Mouse (Mus musculus) ES-Bruce4 (cell line): ENCODE measurements around the gene Gm3336. TPM values are rescaled to one million over a fixed set of nuclear protein-coding genes. Genes with fewer than 3 reads are reported as not detected.

Experiments
- H3K27ac ChIP-seq: 2 replicates; pipeline ENCODE4 v1.5.1; 2012; ENCODE audit warnings: low read length, inconsistent platforms; ENCODE audit not compliant: insufficient read depth
- H3K27me3 ChIP-seq: 2 replicates; pipeline ENCODE4 v1.6.1; 2012; ENCODE audit warnings: mild to moderate bottlenecking, low read length, inconsistent platforms; ENCODE audit not compliant: control insufficient read depth, poor library complexity, insufficient read depth, severe bottlenecking
- H3K36me3 ChIP-seq: 2 replicates; pipeline ENCODE4 v1.6.1; 2012; ENCODE audit warnings: inconsistent platforms, mild to moderate bottlenecking, low read length, moderate library complexity; ENCODE audit not compliant: control insufficient read depth, poor library complexity, insufficient read depth, severe bottlenecking
- H3K4me1 ChIP-seq: one replicate; pipeline ENCODE4 v1.8.1; 2011; ENCODE audit warnings: low read length; ENCODE audit not compliant: control insufficient read depth, insufficient read depth
- H3K4me3 ChIP-seq: 2 replicates; pipeline ENCODE4 v1.5.1; 2011; ENCODE audit warnings: low read depth, mild to moderate bottlenecking, low read length
- H3K9ac ChIP-seq: 2 replicates; pipeline ENCODE4 v1.6.1; 2012; ENCODE audit warnings: low read depth, mild to moderate bottlenecking, inconsistent platforms; ENCODE audit not compliant: poor library complexity, severe bottlenecking
- H3K9me3 ChIP-seq: replicated peaks from 2 replicates; pipeline ENCODE4 v1.6.1; 2012; ENCODE audit warnings: mild to moderate bottlenecking, low read length, inconsistent platforms; ENCODE audit not compliant: control insufficient read depth, poor library complexity, insufficient read depth, severe bottlenecking
- CTCF ChIP-seq: IDR thresholded peaks from one replicate; pipeline ENCODE4 v1.8.1; 2011; ENCODE audit warnings: low read depth, low read length
- EP300 ChIP-seq: IDR thresholded peaks from 2 replicates; pipeline ENCODE4 v1.6.1; 2011; ENCODE audit warnings: low read depth, low read length; ENCODE audit not compliant: insufficient read depth
- POLR2A ChIP-seq: IDR thresholded peaks from one replicate; pipeline ENCODE4 v1.8.1; 2011; ENCODE audit warnings: low read length; ENCODE audit not compliant: insufficient read depth
- polyA plus RNA-seq: library from polyadenylated mRNA; stranded (reverse); fragments of >200 nt; gene quantifications from 2 replicates; pipeline ENCODE4 v1.2.4, GENCODE M21; 2011; ENCODE audit warnings: low read depth; ENCODE audit not compliant: missing spikeins, insufficient read depth, insufficient read length

Gm3336 gene
- polyA plus RNA-seq, 1 experiment, result 2.5 TPM

DNA sequence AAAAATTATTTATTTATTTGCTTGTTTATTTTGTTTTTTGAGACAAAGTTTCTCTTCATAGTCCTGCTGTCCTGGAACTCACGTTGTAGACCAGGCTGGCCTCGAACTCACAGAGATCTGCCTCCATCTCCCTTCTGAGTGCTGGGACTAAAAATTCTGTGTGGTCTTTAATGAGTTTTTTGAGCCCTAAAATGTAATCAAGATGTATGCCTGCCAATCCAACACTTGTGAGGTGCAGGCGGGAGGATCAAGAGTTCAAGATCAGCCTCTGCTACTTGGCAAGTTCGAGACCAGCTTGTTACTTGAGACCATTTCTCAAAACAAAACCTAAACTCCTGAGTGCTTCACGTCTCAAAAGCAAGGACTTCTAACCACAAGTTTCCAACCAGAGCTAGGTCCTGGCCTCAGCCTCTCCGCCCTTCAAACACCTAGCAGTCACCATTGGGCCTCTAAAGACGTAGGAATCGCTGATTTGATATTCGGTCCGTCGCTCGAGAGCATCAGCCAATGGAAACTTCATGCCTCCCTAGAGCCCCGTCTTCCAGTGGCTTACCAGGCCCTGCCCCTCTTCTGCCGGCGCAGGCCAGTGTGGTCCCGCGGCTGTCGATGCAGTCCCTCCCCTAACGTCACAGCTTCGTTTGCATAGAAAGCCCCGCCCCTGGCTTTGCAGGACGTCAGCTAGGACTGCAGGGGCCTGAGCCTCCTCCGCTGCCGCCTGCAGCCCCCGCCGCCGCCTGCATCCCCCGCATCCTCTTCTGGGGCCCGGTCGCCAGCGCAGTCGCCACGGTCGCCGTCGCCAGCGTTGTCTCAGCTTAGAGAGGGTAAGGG, 35.9 kb downstream of the Gm3336 start, which contains the start of gene Rab3a:
Gene Rab3a (plus strand): TSS at position 637 of the 828 bp plus-strand sequence.
- Histone ChIP-seq H3K27ac (peak within 1 kb of the TSS; percentile 21; the same call in 1 of the 2 replicates), H3K9me3 (no peaks in the 10 kb centered on the region), H3K4me1 (peaks cover 3% of the 10 kb centered on the region), H3K36me3 (peaks cover 4% of the 10 kb centered on the region; the same call in 1 of the 2 replicates), H3K27me3 (no peaks in the 10 kb centered on the region), H3K4me3 (peak within 1 kb of the TSS; percentile 68), H3K9ac (peak within 1 kb of the TSS; percentile 50)
- TF ChIP-seq CTCF (no peak), POLR2A (peak; percentile 46), EP300 (peak; percentile 36; the same call in 1 of the 2 replicates)

DNA sequence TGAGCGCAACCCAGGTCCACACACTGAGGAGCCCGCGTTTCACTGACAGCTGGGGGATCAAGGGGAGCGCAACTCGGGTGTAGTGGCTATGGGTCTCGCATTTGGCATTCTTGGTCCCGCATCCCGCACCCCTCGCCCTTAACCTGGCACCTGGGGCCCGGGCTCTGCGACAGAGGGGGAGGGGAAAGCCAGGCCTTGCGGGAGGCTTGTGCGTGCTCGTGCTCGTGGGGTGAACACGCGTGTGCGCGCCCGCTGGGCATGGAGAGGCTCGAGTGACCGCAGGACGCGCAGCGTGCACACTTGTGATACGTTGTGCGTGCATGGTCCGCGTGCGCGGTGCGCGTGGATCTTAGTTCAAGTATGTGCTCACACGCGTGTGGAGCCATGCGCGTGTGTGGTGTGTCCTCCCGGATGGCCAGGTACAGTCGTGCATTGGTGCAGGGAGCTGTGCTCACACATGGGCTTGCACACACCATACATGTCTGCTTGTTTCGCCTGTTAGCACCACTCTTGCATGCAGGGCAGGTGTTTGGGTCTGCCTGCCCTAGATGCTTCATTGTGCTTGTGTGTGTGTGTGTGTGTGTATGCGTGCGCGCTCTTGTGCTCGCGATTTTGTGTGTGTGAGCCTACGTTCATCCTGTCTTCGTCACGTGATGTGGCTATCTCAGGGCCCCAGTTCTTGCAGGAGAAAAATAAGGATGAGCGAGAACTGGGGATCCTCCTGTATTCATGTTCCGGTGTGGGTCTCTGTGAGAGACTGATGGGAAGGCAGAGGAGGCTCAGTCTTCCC, 36.7 kb downstream of the Gm3336 start:
- H3K9ac ChIP-seq, result peak overlapping the region; percentile 15
- peaks cover 5% of the 10 kb centered on the region for H3K4me1 ChIP-seq
- H3K27me3 ChIP-seq, result no peaks in the 10 kb centered on the region
- no peak for TF ChIP-seq POLR2A
- TF ChIP-seq EP300, result no peak
- no peak for TF ChIP-seq CTCF
- H3K36me3 ChIP-seq, result peaks cover 4% of the 10 kb centered on the region; the same call in 1 of the 2 replicates
- no peak overlapping the region for H3K27ac ChIP-seq
- no peaks in the 10 kb centered on the region for H3K9me3 ChIP-seq
- peak overlapping the region; percentile 68 for H3K4me3 ChIP-seq

DNA sequence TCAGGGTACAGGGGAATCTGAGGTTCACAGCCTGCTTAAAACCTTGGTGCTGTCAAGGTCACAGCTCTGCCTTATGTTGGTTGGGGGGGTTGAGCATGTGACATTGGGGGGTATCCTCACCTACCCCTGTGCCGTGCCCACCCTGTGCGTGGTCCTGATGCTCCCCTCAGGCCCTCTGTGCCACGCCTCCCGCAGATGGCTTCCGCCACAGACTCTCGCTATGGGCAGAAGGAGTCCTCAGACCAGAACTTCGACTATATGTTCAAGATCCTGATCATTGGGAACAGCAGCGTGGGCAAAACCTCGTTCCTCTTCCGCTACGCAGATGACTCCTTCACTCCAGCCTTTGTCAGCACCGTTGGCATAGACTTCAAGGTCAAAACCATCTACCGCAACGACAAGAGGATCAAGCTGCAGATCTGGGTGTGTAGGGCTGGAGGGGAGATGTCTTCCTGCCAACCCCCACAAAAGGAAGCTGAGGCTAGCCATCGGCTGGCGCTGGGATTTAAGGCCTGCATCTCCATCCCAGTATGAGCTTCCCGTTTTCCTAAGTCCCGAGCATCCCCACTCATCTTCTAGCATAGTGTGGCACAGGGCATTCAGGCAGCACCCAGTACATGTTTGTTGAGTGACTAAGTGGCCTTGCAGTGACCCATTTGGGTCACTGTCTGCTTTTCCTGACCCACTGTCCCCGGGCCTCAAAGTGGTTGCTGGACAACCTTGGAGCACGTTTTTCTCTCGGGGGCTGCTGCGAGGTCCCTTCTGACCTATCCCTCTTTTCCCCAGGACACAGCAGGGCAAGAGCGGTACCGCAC, 37.5 kb downstream of the Gm3336 start:
- Histone ChIP-seq H3K27ac (no peak overlapping the region), H3K4me3 (no peak overlapping the region), H3K4me1 (peaks cover 5% of the 10 kb centered on the region), H3K36me3 (peaks cover 4% of the 10 kb centered on the region; the same call in 1 of the 2 replicates), H3K9ac (no peak overlapping the region), H3K9me3 (no peaks in the 10 kb centered on the region), H3K27me3 (no peaks in the 10 kb centered on the region)
- no peak for TF ChIP-seq CTCF
- TF ChIP-seq POLR2A, result no peak
- no peak for TF ChIP-seq EP300

DNA sequence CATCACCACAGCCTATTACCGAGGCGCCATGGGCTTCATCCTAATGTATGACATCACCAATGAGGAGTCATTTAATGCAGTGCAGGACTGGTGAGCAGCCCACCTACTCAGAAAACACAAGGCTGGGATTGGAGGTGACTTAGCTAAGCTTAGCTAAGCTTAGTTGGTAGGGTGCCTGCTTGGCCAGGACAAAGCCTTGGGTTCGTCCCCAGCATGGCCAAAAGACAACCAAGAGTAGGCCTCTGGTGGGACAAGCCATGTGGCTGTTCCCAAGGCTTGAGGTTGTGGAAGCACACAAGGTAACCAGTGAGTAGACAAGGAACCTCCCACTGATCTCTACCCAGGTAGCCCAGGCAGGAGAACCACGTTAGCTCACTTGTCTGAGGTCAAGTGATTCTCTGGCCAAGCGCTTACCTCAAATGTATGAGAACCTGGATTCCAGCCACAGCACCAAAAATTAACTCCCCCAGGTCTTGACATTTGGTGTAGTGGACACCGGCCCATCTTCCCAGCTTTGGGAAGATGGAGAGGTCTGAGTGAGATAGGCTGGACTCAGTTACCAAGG, 38.2 kb downstream of the Gm3336 start:
- Histone ChIP-seq H3K36me3 (peaks cover 4% of the 10 kb centered on the region; the same call in 1 of the 2 replicates), H3K27me3 (no peaks in the 10 kb centered on the region), H3K9me3 (no peaks in the 10 kb centered on the region), H3K4me1 (peaks cover 5% of the 10 kb centered on the region), H3K4me3 (no peak overlapping the region), H3K9ac (no peak overlapping the region), H3K27ac (no peak overlapping the region)
- TF ChIP-seq CTCF, result no peak
- TF ChIP-seq POLR2A, result no peak
- no peak for TF ChIP-seq EP300

DNA sequence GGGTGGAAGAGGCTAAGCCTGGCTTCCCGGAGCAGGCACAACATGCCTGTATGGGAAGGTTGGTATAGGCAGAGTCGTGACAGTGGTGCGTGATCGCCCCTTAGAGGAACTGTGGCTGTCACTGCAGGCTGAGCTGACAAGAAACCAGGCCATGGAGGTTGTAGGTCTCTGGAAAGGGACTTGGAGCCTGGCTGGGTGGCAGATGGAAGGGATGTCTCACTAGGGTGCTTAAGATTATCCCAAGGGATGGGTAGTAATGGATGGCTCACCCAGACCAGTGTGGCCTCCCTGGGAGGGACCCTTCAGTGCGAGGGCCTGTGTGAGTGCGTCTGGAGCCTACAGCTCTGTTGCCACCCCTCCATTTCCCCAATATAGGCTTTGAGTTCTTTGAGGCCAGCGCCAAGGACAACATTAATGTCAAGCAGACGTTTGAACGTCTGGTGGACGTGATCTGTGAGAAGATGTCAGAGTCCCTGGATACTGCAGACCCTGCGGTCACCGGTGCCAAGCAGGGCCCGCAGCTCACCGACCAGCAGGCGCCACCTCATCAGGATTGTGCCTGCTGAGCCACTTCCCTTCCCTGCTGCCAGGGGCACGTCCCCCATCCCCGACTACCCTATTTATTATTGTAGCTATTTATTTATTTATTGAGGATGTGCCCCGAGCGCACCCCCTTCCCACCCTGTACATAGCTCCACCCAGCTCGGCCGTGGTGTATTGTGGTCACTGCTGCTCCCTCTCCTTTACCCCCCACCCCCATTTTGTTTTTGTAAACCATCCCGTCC, 39.4 kb downstream of the Gm3336 start:
- H3K9me3 ChIP-seq, result no peaks in the 10 kb centered on the region
- H3K4me3 ChIP-seq, result no peak overlapping the region
- no peak overlapping the region for H3K9ac ChIP-seq
- H3K27me3 ChIP-seq, result no peaks in the 10 kb centered on the region
- peaks cover 6% of the 10 kb centered on the region for H3K36me3 ChIP-seq
- H3K27ac ChIP-seq, result no peak overlapping the region
- peaks cover 5% of the 10 kb centered on the region for H3K4me1 ChIP-seq
- no peak for TF ChIP-seq EP300
- peak; percentile 80 for TF ChIP-seq CTCF
